Mouse (Mus musculus): ENCODE results near the gene Acss2. TPM values are rescaled to one million over a fixed set of nuclear protein-coding genes. Genes with fewer than 3 reads are reported as not detected.
"Not testable (repeated sequence)": the region's sequence is repeated elsewhere in the genome, so short reads cannot be mapped to it uniquely, and the experiment has no call there.

The Acss2 gene
- polyA plus RNA-seq, 1 experiment, result 18.8 TPM

DNA sequence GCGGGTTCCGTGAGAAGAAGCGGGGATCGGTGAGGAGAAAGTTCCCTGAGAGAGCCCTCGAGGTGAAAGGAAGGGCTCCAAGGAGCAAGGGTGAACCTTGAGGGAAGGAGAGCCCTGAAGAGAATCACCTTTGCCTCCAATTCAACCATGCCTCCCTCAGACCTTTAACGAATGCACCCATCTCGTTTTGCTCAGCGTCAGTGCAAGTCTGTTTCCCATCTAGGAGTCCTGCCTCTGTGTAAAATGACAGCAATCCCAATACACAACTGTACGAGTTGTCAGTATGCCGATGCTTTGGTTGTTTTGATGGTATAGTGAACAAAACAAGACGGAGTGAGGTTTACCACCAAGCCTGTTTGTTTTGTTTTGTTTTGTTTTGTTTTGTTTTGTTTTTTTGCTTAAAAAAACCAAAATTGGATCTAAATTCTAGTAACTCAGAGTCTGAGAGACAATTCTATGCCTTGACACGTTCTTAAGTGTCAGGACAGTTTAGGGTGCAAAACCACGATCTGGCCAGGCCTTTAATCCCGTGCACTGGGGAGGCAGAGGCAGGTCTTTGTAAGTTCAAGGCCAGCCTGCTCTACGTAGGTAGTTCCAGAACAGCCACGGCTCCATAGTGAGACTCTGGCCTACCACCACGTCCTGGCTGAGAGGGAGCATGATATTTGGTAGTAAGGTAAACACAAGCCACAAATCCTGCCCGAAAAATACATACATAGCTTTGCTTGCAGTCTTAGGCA is 953 bp downstream of the Acss2 start:
- TF ChIP-seq CTCF (IDR thresholded peaks at IDR 0.05; ENCODE audit: extremely low read depth, insufficient read length, insufficient replicate concordance, low read depth, low read length) (no peak), POLR2A (IDR thresholded peaks at IDR 0.05; ENCODE audit: low read depth, low read length) (no peak)
- Histone ChIP-seq H3K4me3 (ENCODE audit: low read depth, low read length) (peak overlapping the region; percentile 78), H3K4me1 (ENCODE audit: control insufficient read depth, insufficient read depth, insufficient read length, low read length) (peaks cover 6% of the 10 kb centered on the region), H3K36me3 (ENCODE audit: control insufficient read depth, insufficient read depth, low read length) (no peaks in the 10 kb centered on the region), H3K27me3 (ENCODE audit: control insufficient read depth, insufficient read depth, low read length) (no peaks in the 10 kb centered on the region), H3K27ac (ENCODE audit: insufficient read depth, low read depth, low read length) (peak overlapping the region; percentile 19; the same call in 1 of the 2 replicates)
- WGBS, result 10% methylated on average over 18 of the region's 18 CpGs

DNA sequence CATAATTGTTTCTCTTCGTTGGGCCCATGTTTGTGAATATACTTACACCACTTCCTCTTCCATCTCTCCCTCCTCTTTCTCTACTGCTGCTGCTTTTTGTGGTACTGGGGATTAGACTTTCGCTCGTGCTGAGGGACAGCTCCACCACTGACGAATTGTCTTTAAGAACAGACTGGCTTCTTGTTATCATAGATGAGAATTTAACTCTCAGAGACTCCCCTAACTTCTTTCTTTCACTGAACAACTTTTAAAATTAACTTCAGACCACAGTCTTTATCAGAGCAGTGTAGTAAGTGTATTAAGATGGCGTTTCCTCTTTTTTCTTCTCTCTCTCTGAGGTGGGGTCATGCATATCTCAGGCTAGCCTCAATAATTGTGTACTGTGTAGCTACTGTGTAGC is 6.0 kb downstream of the Acss2 start:
- Histone ChIP-seq H3K4me1 (ENCODE audit: control insufficient read depth, insufficient read depth, insufficient read length, low read length) (peaks cover 5% of the 10 kb centered on the region; the same call in 1 of the 2 replicates), H3K27me3 (ENCODE audit: control insufficient read depth, insufficient read depth, low read length) (no peaks in the 10 kb centered on the region), H3K4me3 (ENCODE audit: low read depth, low read length) (no peak overlapping the region), H3K27ac (ENCODE audit: insufficient read depth, low read depth, low read length) (no peak overlapping the region), H3K36me3 (ENCODE audit: control insufficient read depth, insufficient read depth, low read length) (0 out of 2 replicates have a peak, but pooled peaks cover 3% of the 10 kb centered on the region)
- 77% methylated on average over 5 of the region's 5 CpGs for WGBS
- no peak for TF ChIP-seq CTCF (IDR thresholded peaks at IDR 0.05; ENCODE audit: extremely low read depth, insufficient read length, insufficient replicate concordance, low read depth, low read length)
- TF ChIP-seq POLR2A (IDR thresholded peaks at IDR 0.05; ENCODE audit: low read depth, low read length), result no peak

DNA sequence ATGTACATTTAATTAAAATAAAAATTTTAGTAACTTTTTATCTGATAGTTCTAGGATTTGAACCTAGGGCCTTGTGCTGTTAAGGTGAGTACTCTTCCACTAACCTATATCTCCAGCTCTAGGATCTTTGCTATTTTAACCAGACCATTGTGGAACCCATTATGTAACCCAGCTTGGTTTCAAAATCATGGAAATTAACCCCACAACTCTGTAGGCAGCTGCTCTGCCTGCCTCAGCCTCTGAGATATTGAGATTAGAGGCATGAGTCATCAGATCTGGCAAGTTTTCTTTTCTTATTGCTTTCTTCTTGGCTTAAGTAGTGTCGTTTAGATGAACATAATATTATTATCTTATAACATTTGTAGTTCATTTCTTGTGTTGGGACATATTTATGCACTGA is 6.6 kb downstream of the Acss2 start:
- Histone ChIP-seq H3K27ac (ENCODE audit: insufficient read depth, low read depth, low read length) (no peak overlapping the region), H3K27me3 (ENCODE audit: control insufficient read depth, insufficient read depth, low read length) (no peaks in the 10 kb centered on the region), H3K4me1 (ENCODE audit: control insufficient read depth, insufficient read depth, insufficient read length, low read length) (0 out of 2 replicates have a peak, but pooled peaks cover 2% of the 10 kb centered on the region), H3K4me3 (ENCODE audit: low read depth, low read length) (no peak overlapping the region), H3K36me3 (ENCODE audit: control insufficient read depth, insufficient read depth, low read length) (0 out of 2 replicates have a peak, but pooled peaks cover 3% of the 10 kb centered on the region)
- 16% methylated on average over 1 of the region's 1 CpGs for WGBS
- TF ChIP-seq CTCF (IDR thresholded peaks at IDR 0.05; ENCODE audit: extremely low read depth, insufficient read length, insufficient replicate concordance, low read depth, low read length), result no peak
- TF ChIP-seq POLR2A (IDR thresholded peaks at IDR 0.05; ENCODE audit: low read depth, low read length), result no peak

DNA sequence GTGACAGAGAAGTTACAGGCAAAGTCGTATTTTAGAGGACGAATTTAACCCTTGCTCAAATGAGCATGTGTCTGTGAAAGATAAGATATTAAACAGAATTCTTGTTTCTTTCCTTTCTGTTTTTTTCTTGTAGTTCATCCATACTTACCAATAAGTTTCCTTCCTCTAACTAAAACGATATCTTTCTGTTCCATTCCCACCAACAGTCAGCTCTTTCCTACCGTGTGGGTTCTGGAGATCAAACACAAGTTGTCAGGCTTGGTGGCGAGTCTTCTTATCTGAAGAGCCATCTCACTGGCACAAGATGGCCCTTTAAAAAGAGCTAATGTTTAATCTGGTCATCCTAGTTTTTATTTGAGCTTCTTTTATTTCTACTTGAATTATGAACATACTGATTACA is 9.6 kb downstream of the Acss2 start:
- H3K36me3 ChIP-seq (ENCODE audit: control insufficient read depth, insufficient read depth, low read length), result peaks cover 5% of the 10 kb centered on the region; the same call in 1 of the 2 replicates
- H3K4me3 ChIP-seq (ENCODE audit: low read depth, low read length), result no peak overlapping the region
- WGBS, result 55% methylated on average over 5 of the region's 5 CpGs
- no peaks in the 10 kb centered on the region for H3K27me3 ChIP-seq (ENCODE audit: control insufficient read depth, insufficient read depth, low read length)
- H3K27ac ChIP-seq (ENCODE audit: insufficient read depth, low read depth, low read length), result no peak overlapping the region
- TF ChIP-seq POLR2A (IDR thresholded peaks at IDR 0.05; ENCODE audit: low read depth, low read length) (no peak), CTCF (IDR thresholded peaks at IDR 0.05; ENCODE audit: extremely low read depth, insufficient read length, insufficient replicate concordance, low read depth, low read length) (no peak)
- 0 out of 2 replicates have a peak, but pooled peaks cover 2% of the 10 kb centered on the region for H3K4me1 ChIP-seq (ENCODE audit: control insufficient read depth, insufficient read depth, insufficient read length, low read length)

DNA sequence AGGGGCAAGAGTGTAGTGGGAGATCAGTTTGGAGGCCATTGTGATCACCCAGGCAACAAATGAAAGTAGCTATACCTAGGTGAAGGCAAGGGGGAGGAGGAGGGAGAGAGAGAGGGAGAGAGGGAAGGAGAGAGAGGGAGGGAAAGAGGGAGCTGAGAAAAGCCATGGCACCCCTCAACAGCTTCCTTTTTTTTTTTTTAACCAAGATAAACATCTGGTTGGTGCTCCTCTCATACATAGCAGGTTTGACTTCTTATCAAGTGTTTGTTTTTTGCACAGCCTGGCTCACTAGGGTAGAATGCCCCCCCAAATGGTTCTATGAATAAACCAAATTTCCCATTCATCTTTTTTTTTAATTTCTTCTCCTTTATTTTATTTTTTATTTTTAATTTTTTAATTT is 18.5 kb downstream of the Acss2 start:
- H3K4me3 ChIP-seq (ENCODE audit: low read depth, low read length), result no peak overlapping the region
- TF ChIP-seq CTCF (IDR thresholded peaks at IDR 0.05; ENCODE audit: extremely low read depth, insufficient read length, insufficient replicate concordance, low read depth, low read length) (no peak), POLR2A (IDR thresholded peaks at IDR 0.05; ENCODE audit: low read depth, low read length) (no peak)
- H3K36me3 ChIP-seq (ENCODE audit: control insufficient read depth, insufficient read depth, low read length), result peaks cover 2% of the 10 kb centered on the region; the same call in 1 of the 2 replicates
- no peaks in the 10 kb centered on the region for H3K27me3 ChIP-seq (ENCODE audit: control insufficient read depth, insufficient read depth, low read length)
- peaks cover 3% of the 10 kb centered on the region; the same call in 1 of the 2 replicates for H3K4me1 ChIP-seq (ENCODE audit: control insufficient read depth, insufficient read depth, insufficient read length, low read length)
- no peak overlapping the region for H3K27ac ChIP-seq (ENCODE audit: insufficient read depth, low read depth, low read length)

DNA sequence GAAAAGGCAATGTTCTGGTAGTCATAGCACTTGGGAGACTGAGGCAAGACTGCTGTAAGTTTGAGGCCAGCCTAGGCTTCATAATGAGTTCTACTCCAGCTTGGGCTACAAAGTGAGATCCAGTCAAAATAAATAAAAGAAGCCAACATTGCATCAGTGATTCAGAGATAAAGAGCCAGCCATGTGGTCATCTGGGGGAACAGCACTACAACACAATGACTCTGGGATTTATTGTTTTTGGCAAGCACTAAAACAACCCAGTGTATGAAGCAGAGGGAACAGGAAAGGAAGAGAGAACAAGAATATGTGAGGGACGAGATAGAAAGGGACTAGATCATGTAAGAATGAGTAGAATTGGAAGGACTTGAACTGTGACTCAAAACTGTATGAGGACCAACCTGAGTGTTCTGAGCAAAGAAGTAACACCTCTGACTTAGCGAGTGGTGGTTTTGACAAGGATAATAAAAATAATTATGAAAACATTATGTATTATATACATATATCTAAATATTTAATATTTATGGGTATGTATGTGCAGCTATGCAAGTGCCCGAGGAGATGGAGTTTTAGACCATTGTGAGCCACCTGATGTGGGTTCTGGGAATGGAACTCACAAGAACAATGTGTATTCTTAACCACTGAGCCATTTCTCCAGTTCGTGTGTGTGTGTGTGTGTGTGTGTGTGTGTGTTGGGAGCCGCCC is 20.2 kb downstream of the Acss2 start:
- no peaks in the 10 kb centered on the region for H3K36me3 ChIP-seq (ENCODE audit: control insufficient read depth, insufficient read depth, low read length)
- no peak overlapping the region for H3K4me3 ChIP-seq (ENCODE audit: low read depth, low read length)
- H3K4me1 ChIP-seq (ENCODE audit: control insufficient read depth, insufficient read depth, insufficient read length, low read length), result peaks cover 3% of the 10 kb centered on the region; the same call in 1 of the 2 replicates
- H3K27ac ChIP-seq (ENCODE audit: insufficient read depth, low read depth, low read length), result no peak overlapping the region
- WGBS, result 65% methylated on average over 5 of the region's 5 CpGs
- no peaks in the 10 kb centered on the region for H3K27me3 ChIP-seq (ENCODE audit: control insufficient read depth, insufficient read depth, low read length)
- TF ChIP-seq CTCF (IDR thresholded peaks at IDR 0.05; ENCODE audit: extremely low read depth, insufficient read length, insufficient replicate concordance, low read depth, low read length) (no peak), POLR2A (IDR thresholded peaks at IDR 0.05; ENCODE audit: low read depth, low read length) (no peak)

DNA sequence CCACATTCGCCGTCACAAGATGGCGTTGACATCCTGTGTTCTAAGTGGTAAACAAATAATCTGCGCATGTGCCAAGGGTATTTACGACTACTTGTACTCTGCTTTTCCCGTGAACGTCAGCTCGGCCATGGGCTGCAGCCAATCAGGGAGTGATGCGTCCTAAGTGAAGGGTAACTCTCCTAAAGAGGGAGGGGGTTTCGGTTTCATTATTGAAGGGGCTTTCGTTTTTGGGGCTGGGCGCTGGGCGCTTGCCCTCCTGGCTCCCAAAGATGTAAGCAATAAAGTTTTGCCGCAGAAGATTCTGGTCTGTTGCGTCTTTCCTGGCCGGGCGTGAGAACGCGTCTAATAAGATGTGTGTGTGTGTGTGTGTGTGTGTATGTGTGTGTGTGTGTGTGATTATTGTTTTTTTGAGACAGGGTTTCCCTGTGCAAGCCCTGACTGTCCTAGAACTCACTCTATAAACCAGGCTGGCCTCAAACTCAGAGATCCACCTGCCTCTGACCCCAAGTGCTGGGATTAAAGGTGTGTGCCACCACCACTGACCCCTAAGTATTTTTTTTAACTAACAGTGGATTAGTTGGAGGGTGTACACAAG is 20.8 kb downstream of the Acss2 start:
- H3K4me1 ChIP-seq (ENCODE audit: control insufficient read depth, insufficient read depth, insufficient read length, low read length); H3K36me3 ChIP-seq (ENCODE audit: control insufficient read depth, insufficient read depth, low read length); H3K27me3 ChIP-seq (ENCODE audit: control insufficient read depth, insufficient read depth, low read length): not testable (repeated sequence)
- Histone ChIP-seq H3K27ac (ENCODE audit: insufficient read depth, low read depth, low read length) (peak overlapping the region; percentile 65), H3K4me3 (ENCODE audit: low read depth, low read length) (peak overlapping the region; percentile 45)
- WGBS, result 63% methylated on average over 19 of the region's 19 CpGs

Data from small intestine, adult 2 months (tissue).